Mouse (Mus musculus) limb, embryonic 15.5 days (tissue): ENCODE results near the gene Vcan. TPM values are rescaled to one million over a fixed set of nuclear protein-coding genes. Genes with fewer than 3 reads are reported as not detected.
A peak's percentile ranks its signal among the peaks of the same experiment; 100 is the strongest.

Experiments used
- ATAC-seq: fragments of 200-750 bp; cut with Nextera tagmentation; 2 replicates; pipeline ENCODE4 v1.8.0; 2017; ENCODE audit warnings: low read depth, moderate TSS enrichment; ENCODE audit not compliant: insufficient number of reproducible peaks, low FRiP score, low TSS enrichment
- H3K27ac ChIP-seq: fragments of 300-500 bp; sonication (generic); 2 replicates; pipeline ENCODE4 v1.5.1; 2015; ENCODE audit warnings: moderate library complexity, mild to moderate bottlenecking, inconsistent platforms
- H3K27me3 ChIP-seq: fragments of 300-500 bp; sonication (generic); 2 replicates; pipeline ENCODE4 v1.6.1; 2015; ENCODE audit warnings: inconsistent platforms
- H3K36me3 ChIP-seq: fragments of 300-500 bp; sonication (generic); 2 replicates; pipeline ENCODE4 v1.6.1; 2015; ENCODE audit warnings: inconsistent platforms
- H3K4me1 ChIP-seq: fragments of 300-500 bp; sonication (generic); 2 replicates; pipeline ENCODE4 v1.6.1; 2015; ENCODE audit warnings: inconsistent platforms
- H3K4me2 ChIP-seq: fragments of 300-500 bp; sonication (generic); 2 replicates; pipeline ENCODE4 v1.6.1; 2015; ENCODE audit warnings: mild to moderate bottlenecking, inconsistent platforms
- H3K4me3 ChIP-seq: fragments of 300-500 bp; sonication (generic); 2 replicates; pipeline ENCODE4 v1.5.1; 2015; ENCODE audit warnings: mild to moderate bottlenecking, inconsistent platforms
- H3K9ac ChIP-seq: fragments of 300-500 bp; sonication (generic); 2 replicates; pipeline ENCODE4 v1.6.1; 2015; ENCODE audit warnings: inconsistent platforms
- H3K9me3 ChIP-seq: fragments of 300-500 bp; sonication (generic); 2 replicates; pipeline ENCODE4 v1.6.1; 2016; ENCODE audit warnings: inconsistent platforms
- WGBS: fragments of 180-500 bp; shearing (Covaris S2); methylation state at CpG from one replicate; pipeline ENCODE4 v1.1.7; 2015; 5-methylcytosine and 5-hydroxymethylcytosine counted together
- polyA plus RNA-seq: library from polyadenylated mRNA; unstranded; fragments of >200 nt; fragmentation: Nextera tagmentation; extraction: Ambion mirVana; gene quantifications from 2 replicates; pipeline ENCODE4 v1.2.1, GENCODE M21; 2015

Vcan gene
- polyA plus RNA-seq, 1 experiment from 2014 or later, result 94.6 TPM

DNA sequence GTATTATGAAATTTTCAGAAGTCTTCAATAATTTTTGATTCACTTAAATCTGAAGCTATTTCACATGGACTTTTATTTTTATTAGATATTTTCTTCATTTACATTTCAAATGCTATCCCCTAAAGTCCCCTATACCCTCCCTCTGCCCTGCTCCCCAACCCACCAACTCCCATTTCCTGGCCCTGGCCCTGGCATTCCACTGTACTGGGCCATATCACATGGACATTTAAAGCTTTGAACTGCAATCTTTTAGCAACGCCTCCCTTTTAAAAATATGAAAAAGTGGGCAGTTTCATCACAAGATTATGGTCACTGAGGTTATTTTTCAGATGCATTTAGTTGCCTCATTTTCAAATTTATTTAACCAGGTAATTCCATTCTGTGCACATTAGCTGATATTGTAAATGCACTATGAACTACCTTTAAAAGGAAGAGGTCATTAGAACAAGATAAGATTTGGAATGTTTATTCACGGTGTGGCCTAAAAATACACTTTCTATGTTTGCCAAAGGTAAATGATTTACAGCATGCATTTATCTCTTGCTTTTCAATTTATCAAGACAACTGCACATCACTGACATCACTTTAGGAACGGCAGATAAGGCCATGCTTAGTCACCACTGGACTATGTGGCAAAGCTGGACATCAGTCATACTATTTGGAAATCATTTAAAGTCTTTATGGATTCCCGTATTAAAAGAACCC is 32.7 kb downstream of the Vcan start:
- H3K27me3 ChIP-seq, result no peaks in the 10 kb centered on the region
- no peak overlapping the region for H3K4me3 ChIP-seq
- 72% methylated on average over 4 of the region's 4 CpGs for WGBS
- no peaks in the 10 kb centered on the region for H3K9me3 ChIP-seq
- H3K36me3 ChIP-seq, result peaks cover 21% of the 10 kb centered on the region
- no peaks in the 10 kb centered on the region for H3K4me1 ChIP-seq
- H3K9ac ChIP-seq, result no peak overlapping the region
- no peak overlapping the region for H3K27ac ChIP-seq
- no peak overlapping the region for H3K4me2 ChIP-seq
- no peak for ATAC-seq

- Histone ChIP-seq H3K27ac (no peak overlapping the region), H3K4me1 (no peaks in the 10 kb centered on the region), H3K9me3 (no peaks in the 10 kb centered on the region), H3K36me3 (peaks cover 34% of the 10 kb centered on the region), H3K27me3 (no peaks in the 10 kb centered on the region), H3K4me3 (no peak overlapping the region), H3K4me2 (no peak overlapping the region), H3K9ac (no peak overlapping the region)
- ATAC-seq, result no peak
- 29% methylated on average over 7 of the region's 7 CpGs for WGBS
Observed at GRCm38 (mm10) chr13:89708151-89708927, 34.0 kb downstream of the Vcan start.

DNA sequence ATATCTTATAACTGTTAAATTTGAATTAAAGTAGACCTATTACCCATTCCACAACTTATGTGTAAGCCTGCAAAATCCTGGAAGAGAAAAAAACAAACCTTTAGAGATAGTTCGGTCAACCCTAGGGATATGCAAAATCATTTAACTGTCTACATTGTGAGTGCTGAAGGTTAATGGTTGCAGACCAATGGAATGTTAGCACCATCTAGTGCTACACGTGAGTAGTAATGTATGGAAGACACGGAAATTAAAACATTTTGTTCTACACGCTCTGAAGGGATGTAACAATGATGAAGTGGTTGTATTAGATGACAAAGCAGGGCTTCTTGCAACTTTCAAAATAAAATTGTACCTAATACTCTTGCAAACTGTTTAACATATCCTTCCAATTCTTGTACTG is 39.9 kb downstream of the Vcan start:
- Histone ChIP-seq H3K4me2 (no peak overlapping the region), H3K4me1 (no peaks in the 10 kb centered on the region), H3K4me3 (no peak overlapping the region), H3K9ac (no peak overlapping the region), H3K9me3 (no peaks in the 10 kb centered on the region), H3K27me3 (no peaks in the 10 kb centered on the region), H3K36me3 (peaks cover 37% of the 10 kb centered on the region), H3K27ac (no peak overlapping the region)
- WGBS, result 76% methylated on average over 4 of the region's 4 CpGs
- no peak for ATAC-seq

- Histone ChIP-seq H3K4me2 (no peak overlapping the region), H3K27me3 (no peaks in the 10 kb centered on the region), H3K4me3 (no peak overlapping the region), H3K9ac (no peak overlapping the region), H3K4me1 (no peaks in the 10 kb centered on the region), H3K36me3 (peaks cover 24% of the 10 kb centered on the region), H3K27ac (peak overlapping the region; percentile 50; the same call in 1 of the 2 replicates), H3K9me3 (no peaks in the 10 kb centered on the region)
- ATAC-seq, result no peak
- WGBS, result 27% methylated on average over 2 of the region's 2 CpGs
Observed at GRCm38 (mm10) chr13:89699998-89700555, 42.2 kb downstream of the Vcan start.

DNA sequence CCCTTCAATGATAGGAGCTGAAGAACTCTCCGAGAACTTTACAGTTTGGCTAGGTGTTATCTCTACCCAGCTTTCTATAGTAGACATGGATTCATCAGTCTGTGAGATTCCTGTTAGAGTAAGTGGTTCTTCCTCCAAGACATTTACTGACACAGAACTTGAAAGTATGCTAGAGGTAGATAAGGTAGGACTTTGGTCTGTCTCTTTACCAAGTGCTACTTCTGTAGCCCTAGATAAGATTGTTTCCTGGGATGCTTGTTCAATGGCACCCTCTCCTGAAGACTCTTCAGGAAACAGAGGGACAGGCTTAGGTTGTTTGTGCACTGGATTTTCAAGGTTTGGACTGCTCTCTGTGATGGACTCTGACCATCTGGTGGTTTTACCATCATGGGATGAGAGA is 49.7 kb downstream of the Vcan start:
- H3K36me3 ChIP-seq, result peaks cover 57% of the 10 kb centered on the region
- ATAC-seq, result no peak
- H3K9me3 ChIP-seq, result no peaks in the 10 kb centered on the region
- H3K27ac ChIP-seq, result no peak overlapping the region
- H3K9ac ChIP-seq, result no peak overlapping the region
- no peaks in the 10 kb centered on the region for H3K4me1 ChIP-seq
- H3K4me2 ChIP-seq, result no peak overlapping the region
- no peak overlapping the region for H3K4me3 ChIP-seq
- H3K27me3 ChIP-seq, result no peaks in the 10 kb centered on the region
- WGBS, result 96% methylated on average over 1 of the region's 1 CpGs

DNA sequence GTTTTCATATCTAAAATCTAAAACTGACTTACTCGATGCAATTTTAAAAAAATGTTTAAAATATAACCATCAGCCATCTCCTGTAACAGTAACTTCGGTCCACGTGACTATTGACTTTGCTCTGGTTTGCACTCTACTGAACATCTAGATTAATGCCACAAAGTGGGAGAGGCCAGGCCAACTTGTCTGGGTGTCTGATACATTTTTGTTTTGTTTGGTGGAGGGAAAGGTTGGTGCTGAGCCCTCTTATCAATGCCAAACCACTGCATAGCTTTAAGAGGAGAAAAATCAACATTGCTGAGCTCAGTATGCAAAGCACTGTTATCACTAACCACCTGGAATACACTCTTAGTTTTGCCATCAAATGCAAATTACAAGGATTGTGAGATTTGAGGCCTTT is 58.8 kb downstream of the Vcan start:
- H3K27me3 ChIP-seq, result no peaks in the 10 kb centered on the region
- H3K36me3 ChIP-seq, result peaks cover 40% of the 10 kb centered on the region
- no peak overlapping the region for H3K4me2 ChIP-seq
- 97% methylated on average over 3 of the region's 3 CpGs for WGBS
- H3K27ac ChIP-seq, result no peak overlapping the region
- no peak for ATAC-seq
- H3K9me3 ChIP-seq, result no peaks in the 10 kb centered on the region
- H3K9ac ChIP-seq, result no peak overlapping the region
- no peaks in the 10 kb centered on the region for H3K4me1 ChIP-seq
- H3K4me3 ChIP-seq, result no peak overlapping the region

- no peak for ATAC-seq
- no peak overlapping the region for H3K4me3 ChIP-seq
- no peak overlapping the region for H3K4me2 ChIP-seq
- WGBS, result 82% methylated on average over 7 of the region's 7 CpGs
- H3K27me3 ChIP-seq, result no peaks in the 10 kb centered on the region
- H3K27ac ChIP-seq, result no peak overlapping the region
- no peaks in the 10 kb centered on the region for H3K4me1 ChIP-seq
- H3K36me3 ChIP-seq, result peaks cover 38% of the 10 kb centered on the region; the same call in 1 of the 2 replicates
- no peaks in the 10 kb centered on the region for H3K9me3 ChIP-seq
- no peak overlapping the region for H3K9ac ChIP-seq
Observed at GRCm38 (mm10) chr13:89682254-89682653, 60.1 kb downstream of the Vcan start.

- H3K9me3 ChIP-seq, result no peaks in the 10 kb centered on the region
- H3K9ac ChIP-seq, result no peak overlapping the region
- H3K36me3 ChIP-seq, result peaks cover 44% of the 10 kb centered on the region; the same call in 1 of the 2 replicates
- no peaks in the 10 kb centered on the region for H3K4me1 ChIP-seq
- ATAC-seq, result no peak
- 90% methylated on average over 6 of the region's 6 CpGs for WGBS
- H3K4me2 ChIP-seq, result no peak overlapping the region
- H3K27me3 ChIP-seq, result no peaks in the 10 kb centered on the region
- H3K4me3 ChIP-seq, result no peak overlapping the region
- H3K27ac ChIP-seq, result no peak overlapping the region
Observed at GRCm38 (mm10) chr13:89679756-89680155, 62.6 kb downstream of the Vcan start.

DNA sequence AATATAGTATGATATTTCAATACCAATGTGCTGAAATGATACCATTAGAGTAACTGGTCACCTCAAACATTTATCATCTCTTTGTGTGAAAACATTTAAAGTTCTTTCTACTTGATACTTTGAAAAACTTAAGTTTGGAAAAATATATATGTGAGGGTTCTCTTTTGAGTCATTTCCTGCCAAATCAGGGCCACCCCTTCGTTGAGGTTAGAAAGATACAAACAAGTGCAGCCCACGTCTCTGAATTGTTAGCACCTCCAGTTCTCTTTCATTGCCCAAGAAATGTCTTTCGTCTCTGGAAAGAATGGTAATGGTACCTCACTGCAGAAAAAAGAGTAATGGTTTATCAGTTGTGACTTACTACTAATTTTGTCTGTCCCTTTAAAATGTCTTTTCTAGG is 71.8 kb downstream of the Vcan start:
- peaks cover 13% of the 10 kb centered on the region; the same call in 1 of the 2 replicates for H3K36me3 ChIP-seq

GRCm38 (mm10) chr13:89668981-89669880 is 73.1 kb downstream of the Vcan start:
- WGBS, result 28% methylated on average over 10 of the region's 10 CpGs
- peak; percentile 61; the same call in 1 of the 2 replicates for ATAC-seq
- Histone ChIP-seq H3K9me3 (no peaks in the 10 kb centered on the region), H3K27me3 (no peaks in the 10 kb centered on the region), H3K4me3 (no peak overlapping the region), H3K4me2 (0 out of 2 replicates have a peak overlapping the region, but pooled peaks have one; percentile 7), H3K36me3 (peaks cover 10% of the 10 kb centered on the region; the same call in 1 of the 2 replicates), H3K4me1 (peaks cover 11% of the 10 kb centered on the region), H3K27ac (peak overlapping the region; percentile 73), H3K9ac (no peak overlapping the region)

More for the DNA sequence above, 71.8 kb downstream of the Vcan start:
- no peak overlapping the region for H3K4me3 ChIP-seq
- 58% methylated on average over 3 of the region's 3 CpGs for WGBS
- H3K9me3 ChIP-seq, result no peaks in the 10 kb centered on the region
- no peak overlapping the region for H3K4me2 ChIP-seq
- H3K4me1 ChIP-seq, result peaks cover 11% of the 10 kb centered on the region
- no peaks in the 10 kb centered on the region for H3K27me3 ChIP-seq
- no peak overlapping the region for H3K9ac ChIP-seq
- no peak for ATAC-seq
- no peak overlapping the region for H3K27ac ChIP-seq

DNA sequence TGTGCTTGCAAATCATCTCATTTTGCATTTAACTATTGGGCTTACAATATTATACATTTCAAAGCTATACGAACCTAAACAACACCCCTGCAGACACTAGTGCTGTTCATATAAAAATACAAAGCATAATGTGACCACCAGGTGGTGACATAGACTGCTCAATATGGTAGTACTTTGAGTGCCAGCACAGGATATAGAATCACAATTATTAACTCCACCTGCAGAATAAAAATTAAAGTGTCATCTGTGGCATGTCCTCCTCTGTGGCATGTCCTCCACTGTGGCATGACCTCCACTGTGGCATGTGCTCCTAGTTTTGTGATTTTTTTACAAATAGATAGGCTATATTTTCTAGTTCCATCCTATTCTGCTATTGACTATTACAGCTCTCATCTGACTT is 74.2 kb downstream of the Vcan start:
- 43% methylated on average over 1 of the region's 1 CpGs for whole genome bisulfite sequencing
- Histone ChIP-seq H3K27me3 (no peaks in the 10 kb centered on the region), H3K4me1 (peaks cover 11% of the 10 kb centered on the region), H3K4me2 (no peak overlapping the region), H3K4me3 (no peak overlapping the region), H3K9me3 (no peaks in the 10 kb centered on the region), H3K36me3 (peaks cover 10% of the 10 kb centered on the region; the same call in 1 of the 2 replicates), H3K27ac (no peak overlapping the region), H3K9ac (no peak overlapping the region)
- ATAC-seq, result no peak
